Comparison of ENCODE assay signal across 8 mouse cellular contexts in the genomic region with DNA sequence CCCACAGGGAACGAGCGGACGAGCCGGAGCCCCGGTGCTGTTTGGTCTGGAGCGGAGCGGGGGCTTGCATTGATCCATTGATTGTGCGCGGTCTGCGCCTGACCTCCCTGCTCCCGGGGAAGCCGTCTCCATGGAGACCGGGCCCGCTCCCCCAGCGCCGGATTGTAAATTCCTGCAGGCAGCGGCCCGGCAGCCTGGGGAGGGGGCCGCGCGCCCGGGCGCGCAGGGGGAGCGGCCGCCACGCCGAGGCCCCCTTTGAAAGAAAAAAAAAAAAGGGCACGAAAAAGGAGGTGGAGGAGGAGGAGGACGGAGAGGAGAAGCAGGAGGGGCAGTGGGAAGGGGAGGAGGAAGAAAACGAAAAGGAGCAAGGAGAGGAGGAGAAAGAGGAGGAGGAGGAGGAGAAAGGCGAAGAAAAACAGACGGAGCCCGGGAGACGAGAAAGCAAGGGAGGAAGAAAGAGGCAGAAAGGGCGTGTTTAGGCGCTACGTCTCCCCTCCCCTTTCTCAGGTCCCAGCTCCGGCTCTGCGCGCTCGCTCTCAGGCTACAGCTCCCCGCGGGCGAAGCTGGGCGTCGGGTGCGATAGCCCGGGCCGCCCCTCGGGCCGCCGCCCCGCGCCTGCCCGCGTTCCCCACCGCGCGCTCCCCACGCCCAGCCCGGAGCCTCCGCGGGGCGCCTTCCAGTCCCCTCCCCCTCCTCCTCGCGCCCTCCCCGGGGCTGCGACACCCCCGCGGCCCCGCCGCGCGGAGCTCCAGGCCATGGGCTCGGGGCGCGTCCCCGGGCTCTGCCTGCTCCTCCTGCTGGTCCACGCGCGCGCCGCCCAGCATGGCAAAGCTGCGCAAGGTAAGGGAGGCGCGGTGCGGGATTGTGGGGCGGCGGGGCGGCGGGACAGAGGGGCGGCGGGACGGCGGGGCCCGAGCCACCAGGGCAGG. TPM values are rescaled to one million over a fixed set of nuclear protein-coding genes. Genes with fewer than 3 reads are reported as not detected.
DNase-seq lines count a peak whose midpoint lies in the region; ATAC-seq lines count a peak whose summit lies in the region.

A gene (plus strand): TSS at position 371 of the 929 bp plus-strand sequence.

- H3K4me1 ChIP-seq in kidney, embryonic 14.5 days (ENCODE audit: control insufficient read depth, insufficient read depth, low read length), result peaks cover 45% of the 10 kb centered on the region
- peaks cover 24% of the 10 kb centered on the region for H3K4me1 ChIP-seq in forebrain, embryonic 14.5 days (ENCODE audit: control insufficient read depth, insufficient read depth, low read length)
- peaks cover 72% of the 10 kb centered on the region for H3K4me1 ChIP-seq in limb, embryonic 13.5 days
- peaks cover 58% of the 10 kb centered on the region for H3K4me1 ChIP-seq in neural tube, embryonic 15.5 days

- ATAC-seq in kidney, embryonic 14.5 days (ENCODE audit: low FRiP score, low TSS enrichment), result peak; percentile 30; the same call in 1 of the 2 replicates
- ATAC-seq in forebrain, embryonic 14.5 days, result peak; percentile 64
- ATAC-seq in limb, embryonic 13.5 days (ENCODE audit: low FRiP score, low read depth), result peak; percentile 39
- peak; percentile 62 for ATAC-seq in neural tube, embryonic 15.5 days (ENCODE audit: low FRiP score)

- H3K36me3 ChIP-seq in kidney, embryonic 14.5 days (ENCODE audit: control insufficient read depth, insufficient read depth, low read length), result no peaks in the 10 kb centered on the region
- H3K36me3 ChIP-seq in forebrain, embryonic 14.5 days (ENCODE audit: control insufficient read depth, insufficient read depth, low read length), result no peaks in the 10 kb centered on the region
- no peaks in the 10 kb centered on the region for H3K36me3 ChIP-seq in limb, embryonic 13.5 days
- no peaks in the 10 kb centered on the region for H3K36me3 ChIP-seq in neural tube, embryonic 15.5 days

- H3K27ac ChIP-seq in kidney, embryonic 14.5 days (ENCODE audit: low read depth, low read length), result peak within 1 kb of the TSS; percentile 88
- H3K27ac ChIP-seq in forebrain, embryonic 14.5 days (ENCODE audit: low read depth, low read length), result peak within 1 kb of the TSS; percentile 90
- H3K27ac ChIP-seq in limb, embryonic 13.5 days, result peak within 1 kb of the TSS; percentile 92
- H3K27ac ChIP-seq in neural tube, embryonic 15.5 days (replicated peaks), result peak within 1 kb of the TSS; percentile 88

- H3K27me3 ChIP-seq in kidney, embryonic 14.5 days (ENCODE audit: control insufficient read depth, insufficient read depth, low read length), result no peaks in the 10 kb centered on the region
- H3K27me3 ChIP-seq in forebrain, embryonic 14.5 days (replicated peaks; ENCODE audit: control insufficient read depth, insufficient read depth, low read length), result no peaks in the 10 kb centered on the region
- peaks cover 12% of the 10 kb centered on the region; the same call in 1 of the 2 replicates for H3K27me3 ChIP-seq in limb, embryonic 13.5 days
- H3K27me3 ChIP-seq in neural tube, embryonic 15.5 days (replicated peaks), result no peaks in the 10 kb centered on the region; the same call in 1 of the 2 replicates

- peak within 1 kb of the TSS; percentile 68 for H3K4me2 ChIP-seq in kidney, embryonic 14.5 days (replicated peaks; ENCODE audit: low read depth, low read length)
- peak within 1 kb of the TSS; percentile 88 for H3K4me2 ChIP-seq in forebrain, embryonic 14.5 days (ENCODE audit: low read length)
- peak within 1 kb of the TSS; percentile 91 for H3K4me2 ChIP-seq in limb, embryonic 13.5 days (replicated peaks)
- H3K4me2 ChIP-seq in neural tube, embryonic 15.5 days, result peak within 1 kb of the TSS; percentile 80

- H3K9me3 ChIP-seq in kidney, embryonic 14.5 days (ENCODE audit: control insufficient read depth, low read length), result no peaks in the 10 kb centered on the region
- H3K9me3 ChIP-seq in forebrain, embryonic 14.5 days (replicated peaks; ENCODE audit: control insufficient read depth, low read length), result no peaks in the 10 kb centered on the region
- no peaks in the 10 kb centered on the region for H3K9me3 ChIP-seq in limb, embryonic 13.5 days
- H3K9me3 ChIP-seq in neural tube, embryonic 15.5 days (replicated peaks), result no peaks in the 10 kb centered on the region

- DNase-seq in kidney, adult 9 months, result no peak
- DNase-seq in adrenal gland, adult (ENCODE audit: inconsistent age in 2 of 2, low spot score in 1 of 2), result peak; percentile 62 to 80
- peak; percentile 79 for DNase-seq in forebrain, embryonic 14.5 days (ENCODE audit: low spot score)
- DNase-seq in layer of hippocampus, adult 8-10 months (ENCODE audit: low spot score in 2 of 2), result no peak
- DNase-seq in layer of hippocampus, postnatal 25 days (ENCODE audit: extremely low spot score in 1 of 2, low spot score in 1 of 2), result no peak

- under 1% methylated on average over 56 of the region's 97 CpGs for WGBS in kidney, embryonic 14.5 days
- 1% methylated on average over 71 of the region's 97 CpGs for WGBS in forebrain, embryonic 14.5 days
- WGBS in limb, embryonic 13.5 days, result under 1% methylated on average over 71 of the region's 97 CpGs
- under 1% methylated on average over 59 of the region's 97 CpGs for WGBS in neural tube, embryonic 15.5 days

- peak within 1 kb of the TSS; percentile 59 for H3K4me3 ChIP-seq in kidney, embryonic 14.5 days (ENCODE audit: low read length)
- H3K4me3 ChIP-seq in forebrain, embryonic 14.5 days (ENCODE audit: low read depth, low read length), result peak within 1 kb of the TSS; percentile 66
- H3K4me3 ChIP-seq in limb, embryonic 13.5 days, result peak within 1 kb of the TSS; percentile 79
- H3K4me3 ChIP-seq in neural tube, embryonic 15.5 days (replicated peaks), result peak within 1 kb of the TSS; percentile 70

- peak within 1 kb of the TSS; percentile 71 for H3K9ac ChIP-seq in kidney, embryonic 14.5 days (ENCODE audit: low read depth, low read length)
- peak within 1 kb of the TSS; percentile 85 for H3K9ac ChIP-seq in forebrain, embryonic 14.5 days (ENCODE audit: low read length)
- peak within 1 kb of the TSS; percentile 87 for H3K9ac ChIP-seq in limb, embryonic 13.5 days
- H3K9ac ChIP-seq in neural tube, embryonic 15.5 days (replicated peaks), result peak within 1 kb of the TSS; percentile 74

RNA-seq across cellular contexts. Expression of the gene that starts here (rescaled TPM):
- 20.5 and 31.3 TPM in 2 replicates for polyA plus RNA-seq in kidney, embryonic 14.5 days (2014; fragmentation: Nextera tagmentation; extraction: Ambion mirVana)
- 4.7 TPM in 2 replicates for polyA plus RNA-seq in forebrain, embryonic 14.5 days (2014; fragmentation: Nextera tagmentation; extraction: Ambion mirVana)
- polyA plus RNA-seq in limb, embryonic 13.5 days (2015; fragmentation: Nextera tagmentation; extraction: Ambion mirVana), result 10.3 and 11.3 TPM in 2 replicates
- 3.6 and 4.6 TPM in 2 replicates for polyA plus RNA-seq in neural tube, embryonic 15.5 days (2015; fragmentation: Nextera tagmentation; extraction: Ambion mirVana)
- total RNA-seq in layer of hippocampus, adult 8-10 months (2022), result 1 to 10 TPM; 1.1 to 1.3 (median 1.2) TPM
- 1 to 10 TPM; 1.0 to 1.1 TPM for total RNA-seq in layer of hippocampus, postnatal 25 days (2021)

Comparison
In these comparisons a context has a peak if more than half of its experiments do, and no peak if none do; other contexts are left out.
1. DNase-seq: peak in adrenal gland, adult (2 of 2) and forebrain, embryonic 14.5 days (single experiment); none in kidney, adult 9 months (single experiment), layer of hippocampus, adult 8-10 months (0 of 2) and layer of hippocampus, postnatal 25 days (0 of 2).
2. Peak in every context shown above with its lines, with median percentiles within 50 percentile points of each other: ATAC-seq, H3K27ac ChIP-seq, H3K4me2 ChIP-seq, H3K4me3 ChIP-seq and H3K9ac ChIP-seq.